Mouse (Mus musculus) liver, embryonic 11.5 days (tissue): ENCODE measurements around the gene Llph. TPM values are rescaled to one million over a fixed set of nuclear protein-coding genes. Genes with fewer than 3 reads are reported as not detected.
A peak's percentile ranks its signal among the peaks of the same experiment; 100 is the strongest.

Experiments
- ATAC-seq: fragments of 200-750 bp; cut with Nextera tagmentation; replicated peaks from 2 replicates; pipeline ENCODE4 v1.8.0; 2017; ENCODE audit warnings: moderate number of reproducible peaks, mild to moderate bottlenecking, moderate TSS enrichment, moderate library complexity; ENCODE audit not compliant: low FRiP score
- DNase-seq: peaks from one replicate; pipeline ENCODE4 v3.0.0-alpha.2; 2017; ENCODE audit warnings: low spot score
- H3K27ac ChIP-seq: fragments of 300-500 bp; sonication (generic); 2 replicates; pipeline ENCODE4 v1.5.1; 2014; ENCODE audit warnings: mild to moderate bottlenecking, low read depth, low read length, control low read depth
- H3K27me3 ChIP-seq: fragments of 300-500 bp; sonication (generic); replicated peaks from 2 replicates; pipeline ENCODE4 v1.6.1; 2014; ENCODE audit warnings: low read length, mixed read lengths; ENCODE audit not compliant: control insufficient read depth, insufficient read depth
- H3K36me3 ChIP-seq: fragments of 300-500 bp; sonication (generic); 2 replicates; pipeline ENCODE4 v1.6.1; 2014; ENCODE audit warnings: mild to moderate bottlenecking, low read length, moderate library complexity, mixed read lengths; ENCODE audit not compliant: control insufficient read depth, insufficient read depth
- H3K4me1 ChIP-seq: fragments of 300-500 bp; sonication (generic); replicated peaks from 2 replicates; pipeline ENCODE4 v1.6.1; 2014; ENCODE audit warnings: low read length, mixed read lengths; ENCODE audit not compliant: control insufficient read depth, insufficient read depth
- H3K4me2 ChIP-seq: fragments of 300-500 bp; sonication (generic); 2 replicates; pipeline ENCODE4 v1.6.1; 2014; ENCODE audit warnings: mild to moderate bottlenecking, control low read depth, moderate library complexity
- H3K4me3 ChIP-seq: fragments of 300-500 bp; sonication (generic); 2 replicates; pipeline ENCODE4 v1.5.1; 2014; ENCODE audit warnings: low read depth, low read length, control low read depth
- H3K9ac ChIP-seq: fragments of 300-500 bp; sonication (generic); 2 replicates; pipeline ENCODE4 v1.6.1; 2014; ENCODE audit warnings: low read depth, low read length, control low read depth
- H3K9me3 ChIP-seq: fragments of 300-500 bp; sonication (generic); 2 replicates; pipeline ENCODE4 v1.6.1; 2016; ENCODE audit warnings: low read length, inconsistent platforms, mixed read lengths; ENCODE audit not compliant: control insufficient read depth
- WGBS: fragments of 180-500 bp; shearing (Covaris S2); extraction: QIAGEN DNeasy Blood & Tissue Kit; methylation state at CpG from one replicate; pipeline ENCODE4 v1.1.7; 2014; 5-methylcytosine and 5-hydroxymethylcytosine counted together
- polyA plus RNA-seq: library from polyadenylated mRNA; unstranded; fragments of >200 nt; fragmentation: Nextera tagmentation; extraction: Ambion mirVana; gene quantifications from 2 replicates; pipeline ENCODE4 v1.2.1, GENCODE M21; 2014

Llph gene
- polyA plus RNA-seq, 1 experiment from 2014 or later = 92.3 TPM

DNA sequence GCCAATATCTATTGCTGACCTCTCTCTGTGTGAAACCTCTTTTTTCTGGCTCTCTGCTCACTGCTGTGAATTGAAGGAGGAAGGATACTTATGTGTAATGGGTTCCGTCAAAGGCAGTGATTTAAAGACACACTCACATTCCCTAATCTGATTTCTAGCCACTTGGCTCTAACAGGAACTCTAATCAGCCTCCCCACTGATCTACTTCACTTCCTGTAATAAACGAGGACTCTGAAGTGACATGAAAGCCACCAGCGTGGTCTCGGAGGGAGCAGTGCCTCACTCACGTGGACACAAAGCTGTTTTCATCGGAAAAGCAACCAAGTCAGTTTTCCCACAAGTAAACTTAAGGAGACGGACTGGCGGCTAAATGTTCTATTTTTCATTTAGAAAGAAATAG lies 25.9 kb downstream of the Llph start:
- no peak for DNase-seq

DNA sequence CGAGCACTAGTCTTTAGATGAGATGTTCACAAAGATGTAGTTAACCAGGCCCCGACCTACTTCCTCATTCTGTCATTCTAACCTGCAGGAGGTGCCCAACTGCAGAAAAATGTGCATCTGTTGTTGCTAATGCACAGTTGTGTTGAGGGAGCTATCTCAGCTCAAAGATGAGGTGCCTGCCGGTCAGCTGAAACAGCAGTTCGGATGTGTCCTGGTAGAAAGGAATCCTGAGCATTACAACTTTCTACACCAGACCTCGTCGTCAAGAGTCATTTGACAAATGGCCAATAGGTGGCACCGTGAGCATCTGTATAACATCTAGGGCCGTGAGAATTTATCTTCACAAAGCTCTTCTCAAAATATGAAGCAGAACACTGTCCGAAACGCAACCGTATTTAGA lies 30.4 kb downstream of the Llph start:
- Histone ChIP-seq H3K9ac (no peak overlapping the region), H3K9me3 (no peaks in the 10 kb centered on the region), H3K27ac (no peak overlapping the region), H3K27me3 (no peaks in the 10 kb centered on the region), H3K4me1 (no peaks in the 10 kb centered on the region), H3K4me3 (no peak overlapping the region), H3K4me2 (no peak overlapping the region), H3K36me3 (no peaks in the 10 kb centered on the region)
- DNase-seq = no peak
- WGBS = 28% methylated on average over 11 of the region's 11 CpGs
- ATAC-seq = no peak

More for the DNA sequence above, 25.9 kb downstream of the Llph start:
- WGBS = 33% methylated on average over 8 of the region's 8 CpGs
- no peak overlapping the region for H3K4me2 ChIP-seq
- no peak overlapping the region for H3K9ac ChIP-seq
- H3K4me3 ChIP-seq = no peak overlapping the region
- no peaks in the 10 kb centered on the region for H3K4me1 ChIP-seq
- no peaks in the 10 kb centered on the region for H3K36me3 ChIP-seq
- H3K9me3 ChIP-seq = no peaks in the 10 kb centered on the region
- H3K27ac ChIP-seq = no peak overlapping the region
- H3K27me3 ChIP-seq = no peaks in the 10 kb centered on the region
- no peak for ATAC-seq

DNA sequence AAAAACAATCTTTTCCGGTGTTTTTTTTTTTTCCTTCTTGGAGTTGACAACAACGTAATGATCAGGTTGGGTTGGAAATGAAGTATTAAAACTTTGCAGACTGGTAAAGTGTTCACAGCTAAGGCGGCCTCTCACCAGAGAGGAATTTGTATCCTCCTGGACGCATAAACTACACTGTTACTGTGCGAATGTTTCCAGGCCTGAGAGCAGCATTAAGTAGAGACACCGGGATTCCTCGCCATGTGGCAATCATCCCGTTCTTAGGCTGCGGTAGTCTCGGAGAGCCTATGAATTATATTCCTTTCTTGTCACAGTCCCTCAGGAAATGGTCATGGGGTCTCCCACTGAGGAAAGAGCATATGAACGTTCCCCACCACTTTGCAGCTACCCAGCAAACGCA lies 40.9 kb downstream of the Llph start:
- ATAC-seq = no peak

DNA sequence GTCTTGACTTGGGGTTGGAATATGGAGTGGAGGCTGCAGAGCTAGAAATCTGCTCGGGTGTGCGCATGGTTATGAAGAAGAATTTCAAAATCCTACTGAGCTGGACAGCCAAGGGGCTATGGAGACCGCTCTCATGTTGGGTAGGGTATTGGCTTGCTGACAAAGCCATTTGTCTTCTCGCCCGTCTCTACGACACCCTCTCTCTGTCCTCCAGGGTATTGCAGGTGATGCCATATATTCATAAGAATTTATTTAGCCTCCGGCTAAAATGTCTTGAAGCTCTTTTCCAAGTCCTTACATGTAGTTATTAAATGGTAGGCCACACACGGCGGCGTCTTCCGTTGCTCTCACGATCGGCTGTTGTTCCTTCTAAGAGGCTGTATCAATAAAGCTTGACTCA lies 43.1 kb downstream of the Llph start:
- Histone ChIP-seq H3K4me3 (no peak overlapping the region), H3K4me2 (no peak overlapping the region), H3K27me3 (no peaks in the 10 kb centered on the region), H3K27ac (no peak overlapping the region), H3K36me3 (no peaks in the 10 kb centered on the region), H3K9ac (no peak overlapping the region), H3K4me1 (peaks cover 9% of the 10 kb centered on the region; the same call in 1 of the 2 replicates), H3K9me3 (no peaks in the 10 kb centered on the region)
- 93% methylated on average over 13 of the region's 13 CpGs for WGBS
- ATAC-seq (no peak), DNase-seq (no peak)

More for the DNA sequence above, 40.9 kb downstream of the Llph start:
- no peaks in the 10 kb centered on the region for H3K9me3 ChIP-seq
- H3K9ac ChIP-seq = no peak overlapping the region
- H3K4me3 ChIP-seq = no peak overlapping the region
- H3K27me3 ChIP-seq = no peaks in the 10 kb centered on the region
- H3K4me2 ChIP-seq = no peak overlapping the region
- no peaks in the 10 kb centered on the region for H3K36me3 ChIP-seq
- H3K27ac ChIP-seq = no peak overlapping the region
- no peak for DNase-seq
- H3K4me1 ChIP-seq = peaks cover 9% of the 10 kb centered on the region; the same call in 1 of the 2 replicates
- 78% methylated on average over 12 of the region's 12 CpGs for WGBS

DNA sequence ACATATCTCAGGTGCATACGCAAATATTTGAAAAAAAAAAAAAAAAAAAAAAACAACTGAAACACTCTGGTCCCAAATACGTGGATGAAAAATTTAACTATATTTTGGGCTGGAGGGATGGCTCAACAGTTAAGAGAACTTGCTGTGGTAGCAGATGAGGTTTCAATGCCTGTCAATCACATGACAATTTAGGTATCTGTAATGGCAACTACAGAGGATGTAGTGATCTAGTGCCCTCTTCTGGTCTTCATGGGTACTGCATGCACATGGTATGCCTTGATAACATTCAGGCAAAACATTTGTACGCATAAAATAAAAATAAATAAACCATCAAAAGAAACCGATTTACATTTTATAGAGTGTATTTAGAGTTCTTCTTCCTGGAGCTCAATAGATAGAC lies 43.9 kb downstream of the Llph start:
- ATAC-seq (no peak), DNase-seq (no peak)
- Histone ChIP-seq H3K9ac (no peak overlapping the region), H3K27ac (no peak overlapping the region), H3K4me3 (no peak overlapping the region), H3K4me1 (peaks cover 9% of the 10 kb centered on the region; the same call in 1 of the 2 replicates), H3K4me2 (no peak overlapping the region; the same call in 1 of the 2 replicates), H3K36me3 (no peaks in the 10 kb centered on the region), H3K27me3 (no peaks in the 10 kb centered on the region), H3K9me3 (no peaks in the 10 kb centered on the region)
- 70% methylated on average over 4 of the region's 4 CpGs for WGBS

DNA sequence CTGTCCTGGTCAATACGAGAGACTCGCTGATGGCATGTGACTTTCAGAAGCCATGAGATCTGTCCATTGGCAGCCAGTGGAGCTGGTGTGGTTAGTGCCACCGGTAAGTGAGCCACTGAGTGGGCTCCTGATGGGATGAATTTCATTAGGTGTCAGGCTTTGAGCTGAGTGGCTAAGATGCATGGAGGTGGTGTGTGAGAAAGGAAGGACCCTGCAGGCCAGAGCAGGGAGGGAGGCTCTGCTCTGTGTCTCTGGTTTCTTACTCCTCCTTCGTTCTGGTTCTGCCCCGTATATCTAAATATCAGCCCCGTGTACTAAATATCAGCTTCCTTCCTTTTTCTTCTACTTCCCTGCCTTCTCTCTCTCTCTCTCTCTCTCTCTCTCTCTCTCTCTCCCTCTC lies 44.4 kb downstream of the Llph start:
- Histone ChIP-seq H3K27ac (no peak overlapping the region), H3K9ac (no peak overlapping the region), H3K4me1 (peaks cover 9% of the 10 kb centered on the region; the same call in 1 of the 2 replicates), H3K27me3 (no peaks in the 10 kb centered on the region), H3K4me2 (peak overlapping the region; percentile 60), H3K36me3 (no peaks in the 10 kb centered on the region), H3K4me3 (no peak overlapping the region), H3K9me3 (no peaks in the 10 kb centered on the region)
- DNase-seq = no peak
- no peak for ATAC-seq
- 44% methylated on average over 6 of the region's 6 CpGs for WGBS

DNA sequence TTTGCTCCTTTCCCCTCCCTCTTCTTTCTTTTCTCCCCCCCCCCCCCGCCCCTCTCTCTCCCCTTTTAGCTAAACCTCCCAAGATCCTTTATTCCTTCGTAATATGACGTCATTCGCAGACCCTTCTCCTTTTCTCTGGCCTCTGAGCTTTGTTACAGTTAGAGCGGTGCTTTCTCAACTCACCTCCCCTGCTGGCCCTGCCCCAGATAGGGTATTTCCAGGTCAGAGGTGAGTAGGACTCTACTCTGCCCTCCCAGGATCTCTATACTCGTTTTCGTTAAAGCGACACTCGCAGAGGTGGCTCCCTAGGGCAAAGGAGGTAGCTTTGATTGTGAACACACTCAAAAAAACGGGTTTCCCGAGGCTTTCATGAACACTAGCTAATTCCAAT lies 45.0 kb downstream of the Llph start:
- DNase-seq = no peak
- no peaks in the 10 kb centered on the region for H3K27me3 ChIP-seq
- 23% methylated on average over 10 of the region's 11 CpGs for WGBS
- H3K9me3 ChIP-seq = no peaks in the 10 kb centered on the region
- H3K4me3 ChIP-seq = peak overlapping the region; percentile 25; the same call in 1 of the 2 replicates
- peak overlapping the region; percentile 60 for H3K4me2 ChIP-seq
- peak; percentile 23; the same call in 1 of the 2 replicates for ATAC-seq
- H3K27ac ChIP-seq = no peak overlapping the region
- no peaks in the 10 kb centered on the region for H3K36me3 ChIP-seq
- no peak overlapping the region; the same call in 1 of the 2 replicates for H3K9ac ChIP-seq
- peaks cover 9% of the 10 kb centered on the region for H3K4me1 ChIP-seq

DNA sequence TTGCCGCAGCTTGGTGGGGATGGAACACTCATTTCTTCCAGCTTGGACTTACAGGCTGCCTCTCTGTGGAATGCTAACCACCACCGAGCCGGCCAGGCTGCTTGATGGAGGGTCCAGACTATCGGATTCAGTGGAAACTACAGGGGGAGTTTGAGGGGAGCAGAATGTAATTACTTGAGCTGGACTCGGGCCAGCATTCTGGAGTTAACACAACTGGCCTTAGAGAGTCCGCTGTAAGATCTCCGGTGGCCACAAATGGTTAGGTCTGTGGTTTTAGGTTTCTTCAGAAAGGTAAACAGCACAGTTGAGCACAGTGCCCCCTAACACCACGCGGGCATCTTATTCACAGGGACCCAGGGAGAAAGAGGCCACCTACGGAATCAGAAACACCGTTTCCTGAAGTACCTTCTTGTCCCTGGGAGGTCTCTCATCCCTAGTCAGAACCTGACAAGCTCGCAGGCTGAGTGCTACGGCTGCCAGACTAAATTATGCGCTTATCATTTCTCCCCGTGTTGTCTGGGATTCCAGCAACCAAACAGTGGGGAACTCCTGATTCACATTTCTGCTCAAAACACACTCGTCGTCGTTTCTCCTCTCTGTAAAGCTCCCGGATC lies 45.5 kb downstream of the Llph start:
- Histone ChIP-seq H3K4me2 (peak overlapping the region; percentile 60), H3K4me1 (peaks cover 9% of the 10 kb centered on the region), H3K9me3 (no peaks in the 10 kb centered on the region), H3K27me3 (no peaks in the 10 kb centered on the region), H3K4me3 (peak overlapping the region; percentile 25; the same call in 1 of the 2 replicates), H3K27ac (no peak overlapping the region), H3K9ac (no peak overlapping the region; the same call in 1 of the 2 replicates), H3K36me3 (no peaks in the 10 kb centered on the region)
- DNase-seq = no peak
- 22% methylated on average over 19 of the region's 19 CpGs for WGBS
- peak; percentile 39; the same call in 1 of the 2 replicates for ATAC-seq

DNA sequence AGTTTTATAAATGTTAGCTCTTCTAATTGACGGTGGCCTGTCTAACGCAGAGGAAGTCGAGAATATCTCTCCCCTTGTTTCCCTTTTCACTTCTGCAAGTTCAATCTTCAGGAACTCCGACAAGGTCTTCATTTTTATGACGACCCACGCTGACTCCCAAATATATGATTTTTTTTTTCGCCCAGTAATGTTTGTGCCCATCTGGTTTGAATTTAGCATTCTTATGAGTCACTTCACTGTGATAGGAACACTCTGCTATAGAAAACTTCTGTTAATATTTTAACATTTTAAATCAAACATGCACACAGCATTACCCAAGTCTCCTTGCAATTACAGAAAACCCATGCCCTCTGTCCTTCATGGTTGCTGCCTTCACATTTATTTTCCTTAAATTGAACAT lies 46.5 kb downstream of the Llph start:
- H3K4me1 ChIP-seq = peaks cover 9% of the 10 kb centered on the region
- no peak overlapping the region for H3K9ac ChIP-seq
- no peak overlapping the region for H3K4me3 ChIP-seq
- ATAC-seq (no peak), DNase-seq (no peak)
- H3K9me3 ChIP-seq = no peaks in the 10 kb centered on the region
- WGBS = 70% methylated on average over 7 of the region's 7 CpGs
- no peak overlapping the region for H3K27ac ChIP-seq
- H3K36me3 ChIP-seq = no peaks in the 10 kb centered on the region
- no peaks in the 10 kb centered on the region for H3K27me3 ChIP-seq
- H3K4me2 ChIP-seq = no peak overlapping the region
